Mouse (Mus musculus): ENCODE data around the gene Siglec1. TPM values are rescaled to one million over a fixed set of nuclear protein-coding genes. Genes with fewer than 3 reads are reported as not detected.

Gene Siglec1
- total RNA-seq, 2 experiments from 2014 or later, result 0.78 to 0.90 TPM

- intact Hi-C loops (cut with DNase I; ENCODE audit: low total_unique reads), result no loop called here
- DNase-seq, result no peak
Observed at GRCm38 (mm10) chr2:131030561-131030960, 56.0 kb downstream of the Siglec1 start.

GRCm38 (mm10) chr2:131029065-131029935 lies 57.3 kb downstream of the Siglec1 start:
- intact Hi-C loops (cut with DNase I; ENCODE audit: low total_unique reads), result no loop called here
- no peak for DNase-seq

- no peak for DNase-seq
- intact Hi-C loops (cut with DNase I; ENCODE audit: low total_unique reads), result no loop called here
Observed at GRCm38 (mm10) chr2:131026941-131027340, 59.6 kb downstream of the Siglec1 start.

GRCm38 (mm10) chr2:131025230-131025629 lies 61.3 kb downstream of the Siglec1 start:
- DNase-seq, result no peak
- intact Hi-C loops (cut with DNase I; ENCODE audit: low total_unique reads), result no loop called here

Small RNAs within 50 kb of the gene (microRNA-seq; reads per million reads assigned to microRNA genes)
- 0 reads per million in 2 experiments for gene Mir6973b

Other genes with a start within 250 kb of the Siglec1 start
- gene 4930402H24Rik, start 180.4 kb downstream of the Siglec1 start, total RNA-seq (2021), result 10 to 100 TPM in 1 of 2 experiments, 1 to 10 TPM in 1; 8.8 to 11.3 TPM
- gene Atrn, start 180.3 kb downstream of the Siglec1 start, total RNA-seq (2021), result 10 to 100 TPM; 17.8 to 19.8 TPM
- 1 to 10 TPM; 3.8 to 5.1 TPM for gene Gfra4, start 43.7 kb downstream of the Siglec1 start, total RNA-seq (2021)
- 1 to 10 TPM; 2.5 to 3.9 TPM for gene Adam33, start 23.0 kb downstream of the Siglec1 start, total RNA-seq (2021)
- gene Hspa12b, start 40.5 kb upstream of the Siglec1 start, total RNA-seq (2021), result 10 to 100 TPM; 14.5 to 18.3 TPM
- not detected for gene Gm11037, start 46.7 kb upstream of the Siglec1 start, total RNA-seq (2021)
- 1 to 10 TPM; 5.8 to 6.2 TPM for gene 1700037H04Rik, start 73.3 kb upstream of the Siglec1 start, total RNA-seq (2021)
- 10 to 100 TPM; 49.6 to 50.8 TPM for gene Cenpb, start 93.3 kb upstream of the Siglec1 start, total RNA-seq (2021)
- 1 to 10 TPM; 4.7 to 5.4 TPM for gene Cdc25b, start 100.2 kb upstream of the Siglec1 start, total RNA-seq (2021)
- 1 to 10 TPM; 2.5 to 2.9 TPM for gene Spef1, start 100.5 kb upstream of the Siglec1 start, total RNA-seq (2021)
- gene Ap5s1, start 120.3 kb upstream of the Siglec1 start, total RNA-seq (2021), result 10 to 100 TPM; 14.9 to 17.4 TPM
- gene Mavs, start 147.3 kb upstream of the Siglec1 start, total RNA-seq (2021), result 10 to 100 TPM; 32.4 to 33.3 TPM
- 10 to 100 TPM; 21.9 to 22.8 TPM for gene Pank2, start 175.7 kb upstream of the Siglec1 start, total RNA-seq (2021)

All from gastrocnemius, postnatal 14 days (tissue).